Mouse (Mus musculus): Measurements from ENCODE around the gene Spen. TPM values are rescaled to one million over a fixed set of nuclear protein-coding genes. Genes with fewer than 3 reads are reported as not detected.

Spen gene
- polyA plus RNA-seq, 1 experiment from 2014 or later = 8.4 TPM

DNA sequence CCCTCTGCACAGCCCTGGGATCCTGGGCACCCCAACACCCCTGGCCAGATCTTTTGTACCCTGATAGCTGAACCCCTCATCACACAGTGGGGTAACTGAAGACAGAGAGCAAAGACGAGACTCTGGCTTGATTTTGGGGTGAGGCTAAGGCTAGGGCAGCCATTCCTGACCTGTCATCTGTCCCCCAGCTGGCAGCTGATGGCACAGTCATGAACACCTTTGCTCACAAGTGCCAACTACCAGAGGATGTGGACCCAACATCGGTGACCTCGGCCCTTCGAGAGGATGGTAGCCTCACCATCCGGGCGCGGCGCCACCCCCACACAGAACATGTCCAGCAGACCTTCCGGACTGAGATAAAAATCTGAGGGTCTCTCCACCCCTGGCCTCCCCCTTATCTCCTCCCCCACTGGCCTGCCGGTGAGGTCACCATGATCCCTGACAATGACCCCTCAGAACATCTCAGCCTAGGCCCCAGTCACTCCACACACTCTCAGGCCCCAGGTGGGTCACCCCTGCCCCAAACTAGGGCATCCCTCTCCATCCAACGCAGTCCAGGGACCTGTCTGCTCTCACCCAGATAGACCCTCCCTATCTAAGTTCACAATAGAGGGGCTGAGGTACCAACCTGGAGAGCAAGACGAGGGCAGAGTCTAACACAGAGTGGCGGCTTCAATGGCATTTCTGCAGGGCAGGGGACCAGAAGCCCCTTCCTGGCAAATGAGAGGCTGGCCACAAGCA, 114.5 kb downstream of the Spen start:
- Histone ChIP-seq H3K4me2 (no peak overlapping the region), H3K27me3 (replicated peaks) (0 out of 2 replicates have a peak, but pooled peaks cover 3% of the 10 kb centered on the region), H3K4me3 (replicated peaks) (no peak overlapping the region), H3K27ac (no peak overlapping the region), H3K4me1 (peaks cover 36% of the 10 kb centered on the region), H3K9ac (no peak overlapping the region), H3K9me3 (no peaks in the 10 kb centered on the region), H3K36me3 (no peaks in the 10 kb centered on the region)
- no peak for ATAC-seq (ENCODE audit: insufficient read depth, low FRiP score, low read depth)
- WGBS = 86% methylated on average over 13 of the region's 13 CpGs

- Histone ChIP-seq H3K27me3 (replicated peaks) (0 out of 2 replicates have a peak, but pooled peaks cover 3% of the 10 kb centered on the region), H3K4me3 (replicated peaks) (no peak overlapping the region), H3K4me2 (no peak overlapping the region), H3K27ac (no peak overlapping the region), H3K36me3 (no peaks in the 10 kb centered on the region), H3K9ac (no peak overlapping the region), H3K9me3 (no peaks in the 10 kb centered on the region), H3K4me1 (peaks cover 36% of the 10 kb centered on the region)
- ATAC-seq (ENCODE audit: insufficient read depth, low FRiP score, low read depth) = no peak
- WGBS = 80% methylated on average over 5 of the region's 5 CpGs
Observed at GRCm38 (mm10) chr4:141423288-141423687, 115.1 kb downstream of the Spen start.

DNA sequence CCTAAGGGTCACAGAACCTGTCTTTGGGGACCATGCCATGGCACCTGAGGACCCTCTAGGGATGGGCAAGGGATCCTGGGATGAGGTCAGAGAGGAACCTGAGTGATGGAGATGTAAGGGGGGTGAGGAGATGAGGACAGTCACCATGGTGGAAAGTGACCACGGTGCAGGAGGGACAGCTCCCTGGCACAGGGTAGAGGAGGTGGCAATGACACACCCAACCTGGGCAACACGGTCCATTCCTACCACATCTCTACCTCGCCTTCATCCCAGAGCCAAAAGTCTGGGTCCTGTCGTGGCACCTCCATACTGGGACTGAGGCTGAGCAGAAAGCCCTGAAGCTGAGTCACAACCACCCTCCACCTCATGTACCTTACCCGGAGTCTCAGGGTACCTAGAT, 115.6 kb downstream of the Spen start:
- H3K36me3 ChIP-seq = no peaks in the 10 kb centered on the region
- no peak overlapping the region for H3K4me3 ChIP-seq (replicated peaks)
- no peak overlapping the region for H3K27ac ChIP-seq
- H3K9me3 ChIP-seq = no peaks in the 10 kb centered on the region
- ATAC-seq (ENCODE audit: insufficient read depth, low FRiP score, low read depth) = no peak
- 0 out of 2 replicates have a peak overlapping the region, but pooled peaks have one; percentile 41 for H3K4me2 ChIP-seq
- H3K27me3 ChIP-seq (replicated peaks) = 0 out of 2 replicates have a peak, but pooled peaks cover 3% of the 10 kb centered on the region
- no peak overlapping the region for H3K9ac ChIP-seq
- WGBS = 87% methylated on average over 5 of the region's 5 CpGs
- H3K4me1 ChIP-seq = peaks cover 36% of the 10 kb centered on the region

GRCm38 (mm10) chr4:141421423-141421822, 117.0 kb downstream of the Spen start:
- no peak overlapping the region for H3K9ac ChIP-seq
- H3K27me3 ChIP-seq (replicated peaks) = 0 out of 2 replicates have a peak, but pooled peaks cover 3% of the 10 kb centered on the region
- H3K27ac ChIP-seq = peak overlapping the region; percentile 57; the same call in 1 of the 2 replicates
- 36% methylated on average over 14 of the region's 14 CpGs for WGBS
- H3K4me1 ChIP-seq = peaks cover 32% of the 10 kb centered on the region
- no peaks in the 10 kb centered on the region for H3K9me3 ChIP-seq
- H3K4me2 ChIP-seq = peak overlapping the region; percentile 41
- H3K36me3 ChIP-seq = no peaks in the 10 kb centered on the region
- peak overlapping the region; percentile 26 for H3K4me3 ChIP-seq (replicated peaks)
- ATAC-seq (ENCODE audit: insufficient read depth, low FRiP score, low read depth) = peak; percentile 30; the same call in 1 of the 2 replicates

DNA sequence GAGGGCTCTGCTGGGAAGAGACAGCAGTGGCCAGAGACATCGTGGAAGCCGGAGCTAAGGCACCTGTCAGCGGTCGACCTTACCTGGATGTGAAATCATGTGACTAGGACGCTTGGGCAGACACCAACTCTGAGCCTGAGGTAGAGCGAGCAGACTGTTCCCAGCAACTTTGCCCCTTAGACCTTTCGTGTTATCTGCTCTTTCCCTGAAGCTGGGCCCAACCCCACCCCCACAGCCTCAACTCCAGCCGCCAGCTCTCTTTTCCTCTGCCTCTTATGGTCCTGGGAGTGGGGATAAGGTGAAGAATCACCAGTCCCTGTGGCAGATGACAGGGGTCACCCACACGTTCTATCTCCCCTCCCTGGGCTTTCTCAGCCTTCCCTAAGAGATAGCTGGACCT, 117.5 kb downstream of the Spen start:
- H3K27me3 ChIP-seq (replicated peaks) = 0 out of 2 replicates have a peak, but pooled peaks cover 3% of the 10 kb centered on the region
- H3K4me3 ChIP-seq (replicated peaks) = no peak overlapping the region
- 44% methylated on average over 9 of the region's 9 CpGs for WGBS
- H3K27ac ChIP-seq = peak overlapping the region; percentile 51; the same call in 1 of the 2 replicates
- 0 out of 2 replicates have a peak overlapping the region, but pooled peaks have one; percentile 41 for H3K4me2 ChIP-seq
- no peak overlapping the region for H3K9ac ChIP-seq
- H3K36me3 ChIP-seq = no peaks in the 10 kb centered on the region
- peaks cover 29% of the 10 kb centered on the region for H3K4me1 ChIP-seq
- H3K9me3 ChIP-seq = no peaks in the 10 kb centered on the region
- no peak for ATAC-seq (ENCODE audit: insufficient read depth, low FRiP score, low read depth)

GRCm38 (mm10) chr4:141420192-141420829, 118.1 kb downstream of the Spen start, which contains the start of gene Hspb7:
Gene Hspb7, plus strand, starts transcription at chr4:141420779.
- Histone ChIP-seq H3K4me1 (peaks cover 26% of the 10 kb centered on the region; the same call in 1 of the 2 replicates), H3K9ac (no peak within 1 kb of the TSS), H3K36me3 (no peaks in the 10 kb centered on the region), H3K4me3 (replicated peaks) (peak within 1 kb of the TSS; percentile 26; the same call in 1 of the 2 replicates), H3K27me3 (replicated peaks) (0 out of 2 replicates have a peak, but pooled peaks cover 3% of the 10 kb centered on the region), H3K9me3 (no peaks in the 10 kb centered on the region), H3K27ac (peak within 1 kb of the TSS; percentile 57; the same call in 1 of the 2 replicates), H3K4me2 (peak within 1 kb of the TSS; percentile 41)
- WGBS = 54% methylated on average over 9 of the region's 9 CpGs
- no peak for ATAC-seq (ENCODE audit: insufficient read depth, low FRiP score, low read depth)

- ATAC-seq (ENCODE audit: insufficient read depth, low FRiP score, low read depth) = no peak
- no peak overlapping the region for H3K4me2 ChIP-seq
- H3K27ac ChIP-seq = no peak overlapping the region
Observed at GRCm38 (mm10) chr4:141419398-141420191, 118.8 kb downstream of the Spen start.

More at GRCm38 (mm10) chr4:141419398-141420191, 118.8 kb downstream of the Spen start:
- Histone ChIP-seq H3K9ac (no peak overlapping the region), H3K4me1 (peaks cover 20% of the 10 kb centered on the region; the same call in 1 of the 2 replicates), H3K27me3 (replicated peaks) (no peaks in the 10 kb centered on the region), H3K36me3 (no peaks in the 10 kb centered on the region), H3K4me3 (replicated peaks) (no peak overlapping the region), H3K9me3 (no peaks in the 10 kb centered on the region)
- 54% methylated on average over 27 of the region's 27 CpGs for WGBS

Other genes starting within 250 kb of the Spen start
- 5.9 and 7.3 TPM in 2 replicates for gene Epha2, start 237.4 kb downstream of the Spen start, polyA plus RNA-seq (2015; fragmentation: Nextera tagmentation; extraction: Ambion mirVana)
- 2.8 and 3.9 TPM in 2 replicates for gene Fam131c, start 170.4 kb downstream of the Spen start, polyA plus RNA-seq (2015; fragmentation: Nextera tagmentation; extraction: Ambion mirVana)
- 0.21 and 0.35 TPM in 2 replicates for gene Clcnka, start 139.9 kb downstream of the Spen start, polyA plus RNA-seq (2015; fragmentation: Nextera tagmentation; extraction: Ambion mirVana)
- 0.14 TPM in 1 of 2 replicates, not detected in the other for gene Clcnkb, start 122.6 kb downstream of the Spen start, polyA plus RNA-seq (2015; fragmentation: Nextera tagmentation; extraction: Ambion mirVana)
- 2.4 and 2.8 TPM in 2 replicates for gene Hspb7, start 117.8 kb downstream of the Spen start, polyA plus RNA-seq (2015; fragmentation: Nextera tagmentation; extraction: Ambion mirVana)
- not detected in 2 replicates for gene Srarp, start 102.5 kb downstream of the Spen start, polyA plus RNA-seq (2015; fragmentation: Nextera tagmentation; extraction: Ambion mirVana)
- gene Zbtb17, start 93.9 kb downstream of the Spen start, polyA plus RNA-seq (2015; fragmentation: Nextera tagmentation; extraction: Ambion mirVana) = 27.5 and 30.9 TPM in 2 replicates
- 71.1 and 77.2 TPM in 2 replicates for gene Fblim1, start 67.5 kb upstream of the Spen start, polyA plus RNA-seq (2015; fragmentation: Nextera tagmentation; extraction: Ambion mirVana)
- 4.0 and 6.1 TPM in 2 replicates for gene Tmem82, start 80.0 kb upstream of the Spen start, polyA plus RNA-seq (2015; fragmentation: Nextera tagmentation; extraction: Ambion mirVana)
- 0.71 and 0.76 TPM in 2 replicates for gene Slc25a34, start 85.2 kb upstream of the Spen start, polyA plus RNA-seq (2015; fragmentation: Nextera tagmentation; extraction: Ambion mirVana)
- 6.2 and 6.9 TPM in 2 replicates for gene Plekhm2, start 126.3 kb upstream of the Spen start, polyA plus RNA-seq (2015; fragmentation: Nextera tagmentation; extraction: Ambion mirVana)
- gene Rsc1a1, start 147.0 kb upstream of the Spen start, polyA plus RNA-seq (2015; fragmentation: Nextera tagmentation; extraction: Ambion mirVana) = 1.0 TPM in 1 of 2 replicates, not detected in the other
- 23.2 and 23.3 TPM in 2 replicates for gene Ddi2, start 184.8 kb upstream of the Spen start, polyA plus RNA-seq (2015; fragmentation: Nextera tagmentation; extraction: Ambion mirVana)
- gene Agmat, start 208.1 kb upstream of the Spen start, polyA plus RNA-seq (2015; fragmentation: Nextera tagmentation; extraction: Ambion mirVana) = 7.0 and 10.0 TPM in 2 replicates

Measured in stomach, embryonic 15.5 days (tissue).